Mouse (Mus musculus): ENCODE data around the gene Slfn4. TPM values are rescaled to one million over a fixed set of nuclear protein-coding genes. Genes with fewer than 3 reads are reported as not detected.
A peak's percentile ranks its signal among the peaks of the same experiment; 100 is the strongest.
"Not testable (repeated sequence)": the region's sequence is repeated elsewhere in the genome, so short reads cannot be mapped to it uniquely, and the experiment has no call there.

Gene Slfn4
- total RNA-seq (2021): under 1 TPM in 1 of 2 experiments, not detected in 1; 0.13 TPM
- long read RNA-seq, experiment 1: 0 reads
- long read RNA-seq, experiment 2: 0 reads

GRCm38 (mm10) chr11:83174948-83175539, at the start of gene Slfn4:
TSS of gene Slfn4 (plus strand) at chr11:83175186.
- no peak for DNase-seq (ENCODE audit: low spot score in 2 of 2)

GRCm38 (mm10) chr11:83125633-83126032, 49.4 kb upstream of the Slfn4 start:
- not testable (repeated sequence) for DNase-seq (ENCODE audit: low spot score in 2 of 2)

GRCm38 (mm10) chr11:83137253-83137652, 37.7 kb upstream of the Slfn4 start:
- DNase-seq (ENCODE audit: low spot score in 2 of 2): not testable (repeated sequence)

- not testable (repeated sequence) for DNase-seq (ENCODE audit: low spot score in 2 of 2)
Measured at GRCm38 (mm10) chr11:83148939-83149338, 26.0 kb upstream of the Slfn4 start.

GRCm38 (mm10) chr11:83191134-83191893, 16.3 kb downstream of the Slfn4 start, which contains the start of gene Slfn3:
TSS of gene Slfn3 (plus strand) at chr11:83191330.
- peak; percentile 7 to 24 for DNase-seq (ENCODE audit: low spot score in 2 of 2)

- no peak for DNase-seq (ENCODE audit: low spot score in 2 of 2)
Measured at GRCm38 (mm10) chr11:83192001-83192400, 17.0 kb downstream of the Slfn4 start.

- DNase-seq (ENCODE audit: low spot score in 2 of 2): no peak
Measured at GRCm38 (mm10) chr11:83205002-83205401, 30.0 kb downstream of the Slfn4 start.

GRCm38 (mm10) chr11:83216119-83216518, 41.1 kb downstream of the Slfn4 start:
- DNase-seq (ENCODE audit: low spot score in 2 of 2): no peak

GRCm38 (mm10) chr11:83221328-83221877, 46.4 kb downstream of the Slfn4 start:
- no peak for DNase-seq (ENCODE audit: low spot score in 2 of 2)

GRCm38 (mm10) chr11:83223367-83223766, 48.4 kb downstream of the Slfn4 start:
- no peak for DNase-seq (ENCODE audit: low spot score in 2 of 2)

- DNase-seq (ENCODE audit: low spot score in 2 of 2): not testable (repeated sequence)
Measured at GRCm38 (mm10) chr11:83223793-83224192, 48.8 kb downstream of the Slfn4 start.

- DNase-seq (ENCODE audit: low spot score in 2 of 2): no peak
Measured at GRCm38 (mm10) chr11:83224217-83224616, 49.2 kb downstream of the Slfn4 start.

- no peak for DNase-seq (ENCODE audit: low spot score in 2 of 2)
Measured at GRCm38 (mm10) chr11:83224750-83225149, 49.8 kb downstream of the Slfn4 start.

GRCm38 (mm10) chr11:83225371-83225960, 50.5 kb downstream of the Slfn4 start:
- no peak for DNase-seq (ENCODE audit: low spot score in 2 of 2)

GRCm38 (mm10) chr11:83227926-83228723, 53.1 kb downstream of the Slfn4 start:
- DNase-seq (ENCODE audit: low spot score in 2 of 2): no peak

- no peak for DNase-seq (ENCODE audit: low spot score in 2 of 2)
Measured at GRCm38 (mm10) chr11:83230966-83231365, 56.0 kb downstream of the Slfn4 start.

GRCm38 (mm10) chr11:83233621-83234020, 58.6 kb downstream of the Slfn4 start:
- DNase-seq (ENCODE audit: low spot score in 2 of 2): not testable (repeated sequence)

GRCm38 (mm10) chr11:83237390-83237789, 62.4 kb downstream of the Slfn4 start:
- DNase-seq (ENCODE audit: low spot score in 2 of 2): not testable (repeated sequence)

GRCm38 (mm10) chr11:83238389-83238788, 63.4 kb downstream of the Slfn4 start:
- no peak for DNase-seq (ENCODE audit: low spot score in 2 of 2)

- no peak for DNase-seq (ENCODE audit: low spot score in 2 of 2)
Measured at GRCm38 (mm10) chr11:83239811-83240210, 64.8 kb downstream of the Slfn4 start.
